Mouse (Mus musculus) ovary, postnatal 36 days (tissue): Measurements from ENCODE around the gene Pip5k1b.
A peak's percentile ranks its signal among the peaks of the same experiment; 100 is the strongest.

Source experiments
- DNase-seq: peaks from one replicate; pipeline ENCODE4 v3.0.0; 2022; ENCODE audit warnings: low spot score, mixed read lengths

Gene Pip5k1b

DNA sequence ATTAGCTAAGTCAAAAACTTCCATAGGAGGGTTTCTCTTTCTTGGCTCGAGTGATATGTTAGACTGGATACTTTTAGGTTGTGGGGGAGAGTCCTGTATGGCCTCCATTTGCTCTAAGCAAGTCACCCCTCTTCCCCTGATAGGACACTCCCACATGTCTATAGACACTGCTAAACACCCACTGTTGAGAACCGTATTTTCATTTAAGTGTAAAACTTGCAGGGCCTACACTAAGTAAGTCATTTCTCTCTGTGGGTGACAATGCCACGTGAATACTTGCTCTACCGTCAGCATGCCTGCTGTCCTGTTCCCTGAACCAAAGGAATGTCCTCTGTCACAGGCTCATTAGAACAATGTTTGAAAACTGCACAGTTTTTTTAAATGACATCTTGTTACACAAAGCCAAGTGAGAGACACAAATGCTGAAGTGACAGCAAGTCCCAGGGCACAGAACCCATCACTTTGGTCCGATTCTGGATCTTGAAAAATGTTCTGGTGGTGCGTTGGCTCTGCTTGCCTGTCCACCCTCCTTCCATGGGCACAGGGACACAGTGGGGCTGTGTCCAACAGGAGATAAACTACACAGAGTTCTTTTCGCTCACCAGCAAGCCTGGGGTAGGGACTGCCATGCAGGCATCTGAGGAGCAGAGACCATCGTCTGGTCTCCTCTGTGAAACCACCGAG is 138.6 kb downstream of the Pip5k1b start:
- DNase-seq, result no peak

DNA sequence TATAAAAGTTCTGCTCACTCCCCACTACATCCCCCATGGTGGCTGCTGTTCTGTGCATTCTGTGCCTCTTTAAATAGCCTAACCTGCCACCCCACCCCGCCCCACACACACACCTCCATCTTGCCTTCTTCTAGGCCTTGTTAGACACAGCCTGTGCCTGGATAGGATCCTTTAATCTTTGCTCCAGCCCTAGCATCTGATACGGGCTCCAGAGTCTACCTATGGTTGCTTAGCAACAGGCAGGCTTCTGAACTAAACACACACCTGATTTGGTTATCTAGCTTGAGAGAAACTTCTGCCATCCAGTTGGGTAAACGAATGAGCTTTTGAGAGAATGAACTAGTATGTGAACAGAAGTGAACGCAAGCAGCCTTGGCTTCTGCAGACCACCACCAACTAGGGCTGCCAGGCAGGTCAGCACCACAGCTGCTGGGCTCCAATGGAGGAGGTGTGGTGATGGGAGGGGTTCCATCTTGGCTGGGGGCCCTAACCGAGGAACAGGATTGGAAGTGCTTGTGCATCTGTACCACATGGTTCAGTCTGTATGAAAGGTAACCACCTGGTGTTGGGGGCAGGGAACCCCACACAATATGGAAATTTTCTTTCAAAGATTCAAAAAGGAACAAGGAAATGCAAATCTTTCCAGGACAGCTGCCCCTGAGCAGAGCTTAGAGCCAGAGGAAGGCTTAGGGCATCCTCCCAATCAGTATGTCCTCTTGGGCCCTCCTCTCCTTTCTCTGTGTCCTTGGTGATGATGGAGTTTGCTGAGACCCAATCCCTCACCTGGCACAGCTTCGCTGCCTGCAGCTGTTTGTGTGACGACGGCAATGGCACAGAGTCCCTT is 139.7 kb downstream of the Pip5k1b start:
- no peak for DNase-seq

DNA sequence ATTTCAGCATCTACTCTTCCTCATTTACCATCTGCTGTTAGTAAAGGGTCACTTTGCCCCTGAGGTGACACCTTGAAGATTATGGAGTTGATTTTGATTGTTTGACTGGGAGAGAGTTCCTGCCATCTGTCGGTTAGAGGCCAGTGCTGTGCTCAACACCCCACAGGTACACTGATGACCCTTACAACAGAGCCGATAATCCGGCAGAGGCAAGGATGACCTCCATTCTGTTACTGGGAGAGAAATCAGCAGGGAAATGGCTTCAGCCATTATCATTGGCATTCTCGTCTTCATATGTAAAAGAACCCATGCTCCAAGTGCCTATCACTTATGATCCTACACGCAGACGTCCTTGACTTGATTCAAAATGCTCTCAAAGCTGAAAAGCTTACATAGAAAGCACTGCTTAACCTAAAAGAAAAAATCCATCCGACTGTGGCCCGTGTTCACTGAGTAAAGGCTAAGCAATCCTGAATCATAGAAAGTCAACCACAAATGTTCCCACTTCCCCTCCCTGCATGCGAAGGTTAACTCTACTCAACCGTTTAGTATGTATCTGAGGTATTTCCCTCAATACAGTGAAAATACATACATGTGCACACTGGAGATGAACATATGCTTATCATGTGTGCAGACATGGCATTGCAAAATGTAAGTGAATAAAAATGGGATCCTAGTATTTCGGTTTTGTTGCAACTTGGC is 146.7 kb downstream of the Pip5k1b start:
- no peak for DNase-seq

GRCm38 (mm10) chr19:24404716-24405115 is 151.0 kb downstream of the Pip5k1b start:
- no peak for DNase-seq

- DNase-seq, result no peak
Observed at GRCm38 (mm10) chr19:24403245-24403644, 152.4 kb downstream of the Pip5k1b start.

DNA sequence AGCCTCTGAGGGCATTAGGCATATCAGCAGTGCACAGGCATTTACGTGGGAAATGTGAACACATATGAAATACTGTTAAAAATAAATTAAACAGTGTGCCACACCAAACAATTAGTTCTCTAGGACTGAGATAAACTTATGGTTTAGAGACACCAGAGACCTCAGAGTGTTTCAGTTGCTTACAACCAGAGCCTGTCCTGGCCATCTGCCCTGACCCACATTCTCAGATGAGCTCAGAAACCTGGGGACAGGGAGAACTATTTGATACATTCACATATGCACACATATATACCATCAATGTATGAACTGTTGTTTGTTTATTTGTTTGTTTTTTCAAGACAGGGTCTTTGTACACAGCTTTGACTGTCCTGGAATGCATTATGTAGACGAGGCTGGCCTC is 161.8 kb downstream of the Pip5k1b start:
- no peak for DNase-seq

DNA sequence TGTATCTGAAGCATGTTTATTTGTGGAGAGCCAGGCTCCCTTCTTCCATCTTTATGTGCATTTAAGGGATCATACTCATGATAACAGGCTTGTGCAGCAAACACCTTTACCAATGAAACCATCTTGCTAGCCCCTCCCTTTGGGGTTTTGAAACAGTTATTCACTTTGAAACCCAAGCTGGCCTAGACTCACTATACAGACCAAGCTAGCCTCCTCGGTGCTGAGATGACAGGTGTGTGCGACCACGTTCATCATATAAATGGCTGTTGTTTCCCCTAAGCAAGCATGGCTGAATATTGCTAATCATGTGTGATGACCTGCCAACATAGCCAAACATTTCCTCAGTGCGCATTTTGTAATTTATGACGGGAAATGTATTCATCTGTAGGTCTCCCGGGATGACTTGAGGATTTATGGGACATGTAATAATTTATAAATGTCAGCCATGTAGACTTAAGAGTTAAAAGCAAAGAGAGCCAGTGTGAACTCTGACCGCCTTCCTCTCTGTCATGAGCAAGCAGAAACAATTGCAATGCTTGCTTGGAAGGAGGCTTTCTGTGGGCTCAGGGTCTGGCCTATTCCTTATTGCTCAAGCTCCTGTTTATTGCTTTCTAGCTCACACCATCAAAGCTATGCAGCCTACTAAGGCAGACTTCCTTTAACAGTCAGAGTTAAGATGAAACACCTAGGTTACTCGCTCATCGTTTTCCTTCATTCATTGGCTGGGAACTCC is 164.0 kb downstream of the Pip5k1b start:
- DNase-seq, result no peak

DNA sequence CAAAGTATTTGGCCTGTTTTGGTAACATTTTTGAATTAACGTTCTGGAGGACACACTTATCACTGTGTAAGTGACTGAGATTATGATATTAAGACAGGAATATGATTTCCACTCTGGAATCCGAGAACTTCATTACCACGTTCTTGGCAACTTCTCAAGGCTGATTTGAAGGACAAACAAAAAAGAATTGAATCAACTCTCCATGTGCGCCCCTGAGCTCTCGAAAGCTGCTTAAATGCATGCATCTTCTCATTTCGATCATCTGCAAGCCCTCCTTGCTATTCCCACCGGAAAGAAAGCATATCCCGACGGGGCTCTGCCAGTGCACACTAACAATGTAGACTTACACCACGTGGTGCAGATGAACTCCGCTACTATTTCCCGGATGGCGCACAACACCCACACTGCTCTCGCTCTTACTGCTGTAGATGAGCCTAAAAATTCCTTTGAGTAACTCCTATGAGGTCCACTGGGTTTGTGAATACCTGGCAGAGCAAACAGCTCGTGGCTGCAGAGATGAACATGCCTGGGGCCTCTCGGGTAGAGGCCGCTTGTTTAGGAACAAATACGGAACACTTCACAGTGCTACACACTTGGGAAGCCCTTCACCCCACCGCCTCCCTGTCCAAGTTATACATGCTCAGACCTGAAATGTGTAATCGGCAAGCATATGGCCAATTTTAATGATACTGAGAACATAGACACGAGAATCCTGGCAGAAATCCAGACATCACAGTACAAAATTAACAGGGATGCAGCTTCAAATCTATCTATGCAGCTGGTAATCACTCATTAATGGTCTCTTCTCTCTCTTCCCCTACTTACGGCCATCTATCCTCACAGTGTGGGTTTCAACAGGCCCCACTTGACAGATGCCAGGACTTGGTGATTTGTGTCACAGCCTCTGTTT is 168.5 kb downstream of the Pip5k1b start:
- DNase-seq, result peak; percentile 26

DNA sequence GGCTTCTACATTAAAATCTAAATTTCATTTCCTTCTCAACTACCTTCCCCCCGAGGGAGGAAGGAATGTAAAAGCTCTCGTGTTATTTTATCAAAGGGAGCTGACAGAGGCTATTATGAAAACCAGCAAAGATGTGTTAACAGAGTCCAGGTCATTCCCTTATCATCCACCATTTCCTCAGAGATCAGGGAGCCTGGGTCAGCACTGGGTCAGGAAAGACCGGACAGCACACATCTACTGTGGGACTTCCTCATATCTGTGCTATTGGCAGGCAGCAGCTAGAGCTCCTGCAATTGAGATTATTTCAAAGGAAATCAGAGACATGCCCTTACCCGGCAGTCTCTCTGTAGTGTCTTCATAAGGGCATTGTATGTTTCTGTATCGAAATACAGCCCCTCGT is 177.2 kb downstream of the Pip5k1b start:
- no peak for DNase-seq

DNA sequence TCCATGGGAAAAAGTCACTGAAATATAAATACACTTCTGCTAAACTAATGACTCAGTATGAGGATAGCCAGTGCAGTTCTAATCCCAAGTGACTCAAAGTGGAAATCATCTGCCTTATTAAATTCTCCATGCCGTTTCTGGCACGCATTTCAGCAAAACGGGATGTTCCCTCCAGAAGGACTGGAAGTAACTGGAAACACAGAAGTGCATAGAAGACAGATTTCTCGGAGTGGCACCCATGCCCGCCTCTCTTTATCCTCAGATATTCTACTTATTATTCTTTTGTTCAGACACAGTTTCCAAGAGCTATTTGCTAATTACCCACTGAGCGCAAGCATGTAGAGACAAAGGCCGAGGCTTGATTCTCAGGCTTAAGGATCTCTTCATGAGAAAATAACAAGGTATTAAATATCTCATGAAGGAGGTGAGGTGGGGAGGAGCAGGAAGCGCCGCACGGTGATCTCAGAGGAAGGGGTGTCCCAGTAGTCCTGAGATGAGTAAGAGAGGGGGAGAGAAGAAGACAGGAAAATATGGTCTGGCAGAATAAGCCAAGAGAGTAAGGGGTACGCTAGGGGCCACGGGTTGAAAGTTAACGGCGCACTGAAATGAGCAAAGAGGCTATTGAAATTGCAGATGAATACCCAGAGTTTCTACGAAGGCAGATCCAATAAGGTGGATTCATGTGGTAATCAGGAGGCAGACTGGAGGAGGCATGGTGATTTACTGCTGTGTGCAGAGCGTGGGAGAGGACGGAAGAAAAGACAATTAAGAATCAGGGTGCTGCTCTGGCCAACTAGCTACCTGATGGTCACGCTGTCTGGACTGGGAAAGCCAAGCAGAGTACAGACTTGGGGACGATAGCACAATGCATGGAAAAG is 183.7 kb downstream of the Pip5k1b start:
- no peak for DNase-seq

GRCm38 (mm10) chr19:24368419-24368818 is 187.3 kb downstream of the Pip5k1b start:
- DNase-seq, result no peak

DNA sequence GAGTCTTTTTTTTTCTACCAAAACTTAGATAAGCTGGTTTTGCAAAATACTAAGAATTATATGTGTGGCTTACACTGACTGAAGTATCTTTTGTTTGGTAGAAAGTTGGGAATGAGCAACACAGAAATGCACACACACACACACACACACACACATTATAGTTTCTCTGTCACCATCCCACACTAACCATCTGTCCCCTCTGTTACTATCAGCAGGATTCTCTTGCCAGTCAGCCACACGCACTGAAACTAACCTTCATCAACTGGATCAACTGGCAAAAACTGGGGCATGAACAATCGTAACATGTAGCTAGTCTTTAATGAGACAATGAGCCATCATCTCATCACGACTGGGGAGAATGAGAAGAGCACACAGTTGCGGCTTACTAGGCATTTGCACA is 187.9 kb downstream of the Pip5k1b start:
- no peak for DNase-seq

GRCm38 (mm10) chr19:24366747-24367146 is 188.9 kb downstream of the Pip5k1b start:
- DNase-seq, result no peak

- DNase-seq, result no peak
Observed at GRCm38 (mm10) chr19:24362626-24363321, 192.9 kb downstream of the Pip5k1b start.

- no peak for DNase-seq
Observed at GRCm38 (mm10) chr19:24359270-24359669, 196.4 kb downstream of the Pip5k1b start.

DNA sequence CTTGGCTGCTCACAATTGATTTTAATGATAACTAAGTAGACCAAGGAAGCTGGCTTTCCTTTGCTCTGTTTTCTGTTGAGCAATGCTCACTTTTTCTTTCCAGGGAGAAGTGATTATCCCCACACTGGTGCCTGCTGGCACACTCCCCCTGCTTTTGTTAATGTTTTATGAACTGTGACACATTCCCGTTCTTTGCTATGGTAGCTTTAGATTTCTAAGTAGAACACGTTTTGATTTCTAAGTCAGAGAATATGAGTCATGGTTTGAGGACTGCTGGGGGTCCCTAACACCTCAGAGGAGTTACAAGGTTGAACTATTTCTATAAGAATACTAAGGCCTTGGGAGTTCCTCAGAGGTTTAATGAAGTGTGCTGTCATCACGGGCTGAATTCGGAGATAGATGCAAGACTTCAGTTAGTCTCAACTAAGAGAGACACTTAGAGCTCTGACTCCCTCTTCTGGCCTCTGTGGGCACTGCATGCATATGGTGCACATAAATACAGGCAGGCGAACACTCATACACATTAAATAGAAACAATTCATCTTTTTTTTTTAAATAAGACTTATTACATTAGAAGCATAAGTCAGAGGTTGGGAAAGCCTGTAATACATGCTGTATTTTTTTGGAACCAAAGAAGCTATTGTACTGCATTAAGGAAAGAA is 203.2 kb downstream of the Pip5k1b start:
- no peak for DNase-seq

DNA sequence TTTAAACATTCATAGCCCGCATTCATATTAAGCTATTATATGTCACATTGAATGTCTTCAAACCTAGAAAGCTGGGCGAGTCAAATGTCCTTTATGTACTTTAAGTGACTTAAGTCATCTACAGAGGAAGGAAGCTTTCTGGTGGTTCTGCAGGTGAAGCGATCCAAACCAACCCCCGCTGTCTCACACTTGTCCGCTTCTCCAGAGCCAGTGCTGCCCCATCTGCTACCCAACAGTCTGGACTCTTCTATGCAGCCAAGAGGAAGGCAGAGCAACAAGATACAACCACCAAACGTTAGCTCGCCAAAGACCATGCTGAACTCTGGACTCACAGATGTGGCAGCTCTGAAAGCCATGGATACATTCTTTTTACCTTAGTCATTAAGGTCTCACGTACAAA is 211.2 kb downstream of the Pip5k1b start:
- DNase-seq, result no peak

DNA sequence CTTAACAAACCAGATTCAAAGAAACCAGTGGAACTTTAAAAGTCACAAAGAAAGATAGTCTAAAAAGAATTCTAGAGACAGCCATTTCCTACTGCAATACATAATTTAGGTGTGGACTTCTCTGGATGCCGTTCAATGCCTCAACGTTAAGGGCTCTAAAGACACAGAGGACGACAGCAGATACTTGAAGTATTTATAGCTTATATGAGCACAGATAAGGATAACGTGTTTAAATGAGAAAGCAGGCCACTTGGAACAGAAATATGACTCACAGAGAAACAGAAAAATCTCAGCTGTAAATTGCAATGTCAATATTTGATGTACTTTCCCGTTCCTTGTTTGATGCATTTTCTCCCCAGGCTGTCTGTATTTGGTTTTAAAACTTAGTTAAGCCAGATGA is 212.9 kb downstream of the Pip5k1b start:
- DNase-seq, result no peak
